Mouse (Mus musculus) 3134 (cell line): Measurements from ENCODE around the gene Abcb4.
"Not testable (repeated sequence)": the region's sequence is repeated elsewhere in the genome, so short reads cannot be mapped to it uniquely, and the experiment has no call there.

Experiments used
- DNase-seq: peaks from one replicate; pipeline ENCODE4 v3.0.0-alpha.2; 2011; ENCODE audit warnings: low spot score; ENCODE audit not compliant: insufficient read length; ENCODE audit errors: extremely low read depth

Gene Abcb4

DNA sequence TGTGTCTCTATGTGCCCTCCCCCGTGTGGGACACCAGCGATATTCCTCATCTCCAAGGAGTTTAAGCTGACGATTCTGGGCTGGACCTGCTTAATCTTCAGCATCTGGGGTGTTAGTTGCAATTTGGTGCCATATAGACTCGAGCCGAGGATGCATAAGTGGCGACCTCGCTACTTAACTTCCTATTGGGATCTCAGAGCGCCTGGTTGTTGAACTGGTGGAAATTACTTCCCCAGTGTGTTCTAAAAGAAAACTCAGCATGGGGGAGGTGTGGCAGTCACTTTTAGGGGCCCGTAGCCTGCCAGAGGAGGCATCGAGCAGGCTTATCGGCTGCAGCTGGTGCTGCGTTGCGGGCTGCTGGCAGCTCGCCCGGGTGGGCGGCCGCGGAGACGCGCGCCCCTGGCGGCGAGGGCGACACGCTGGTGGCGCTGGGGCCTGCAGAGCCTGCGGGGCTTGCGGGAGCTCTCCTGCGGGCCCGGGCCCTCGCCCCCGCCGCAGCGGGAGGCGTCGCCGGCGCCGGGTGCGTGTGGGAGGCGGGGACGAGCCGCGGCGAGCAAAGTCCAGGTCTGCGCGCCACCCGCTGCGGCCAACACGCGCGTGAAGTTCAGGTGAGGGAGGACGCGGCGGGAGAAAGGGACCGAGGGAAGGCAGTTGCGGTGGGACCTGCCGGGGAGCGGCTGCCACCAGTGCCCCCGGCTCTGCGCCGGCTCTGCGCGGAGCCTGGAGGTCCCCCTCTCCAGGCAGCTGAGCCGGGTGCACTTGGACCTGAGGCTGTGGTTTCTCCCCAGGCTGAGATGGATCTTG is at the start of gene Abcb4:
TSS of gene Abcb4 (plus strand) at position 418 of the 804 bp plus-strand sequence.
- no peak for DNase-seq

DNA sequence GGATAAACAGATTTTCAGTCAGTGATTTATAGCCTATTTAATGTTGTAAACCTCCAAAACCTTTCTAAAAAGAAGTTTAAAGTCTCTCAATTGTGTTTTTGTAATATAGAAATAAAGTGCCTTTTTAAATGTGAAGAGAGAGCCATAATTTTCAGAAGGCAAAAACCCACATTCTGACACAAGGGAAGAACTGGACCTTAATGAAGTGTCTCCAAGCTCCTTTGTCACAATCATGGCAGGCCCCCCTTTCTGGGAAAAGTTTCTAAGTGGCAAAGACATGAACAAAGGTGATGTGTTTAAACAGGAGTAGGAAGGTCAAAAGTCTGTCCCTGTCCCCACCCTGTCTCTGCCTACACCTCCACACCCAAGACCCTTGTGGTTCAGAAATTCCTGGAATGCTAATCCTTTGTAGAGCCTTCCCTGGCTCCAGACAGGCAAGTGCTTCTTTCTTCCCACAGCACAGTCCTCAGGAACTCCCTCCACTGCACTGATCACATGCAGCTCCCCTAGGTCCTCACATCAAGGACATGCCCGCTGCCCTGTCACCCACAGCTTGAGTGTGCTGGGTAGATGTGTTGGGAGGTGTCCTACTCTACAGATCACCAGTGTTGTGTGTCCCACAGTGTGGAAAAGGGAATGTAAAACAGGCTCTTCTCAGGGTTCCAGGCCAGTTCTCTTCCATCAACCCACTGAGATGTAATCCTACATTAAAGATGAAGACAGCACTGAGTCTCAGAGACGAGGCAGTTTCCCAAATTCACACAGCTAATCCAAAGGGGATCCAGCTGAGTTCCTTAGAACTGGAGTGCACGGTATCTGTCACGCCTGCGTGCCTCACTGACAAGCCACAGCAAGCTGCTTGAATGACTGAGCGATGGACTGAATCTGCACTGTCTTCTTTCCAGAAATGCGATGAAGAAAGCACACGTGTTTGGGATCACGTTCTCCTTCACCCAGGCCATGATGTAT is 44.6 kb upstream of the Abcb4 start:
- not testable (repeated sequence) for DNase-seq

DNA sequence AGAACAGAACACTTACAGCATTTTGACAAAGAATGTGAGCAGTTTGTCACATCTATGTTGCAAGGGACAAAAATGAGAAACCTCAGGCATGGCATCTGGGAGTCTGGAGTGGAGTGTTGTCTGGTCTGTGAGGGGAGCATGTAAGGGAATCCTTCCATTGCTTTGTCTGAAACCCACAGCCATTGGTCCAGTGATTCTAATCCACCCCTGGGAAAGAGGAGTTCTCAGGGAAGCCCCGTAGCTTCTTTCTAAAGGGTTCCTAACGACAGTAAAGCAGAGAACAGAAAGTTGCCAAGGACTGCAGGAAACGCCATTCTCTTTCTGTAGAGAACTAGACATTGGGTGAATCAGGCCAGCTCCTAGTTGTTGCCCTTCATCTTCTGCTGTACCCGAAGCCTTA is 42.7 kb upstream of the Abcb4 start:
- no peak for DNase-seq

DNA sequence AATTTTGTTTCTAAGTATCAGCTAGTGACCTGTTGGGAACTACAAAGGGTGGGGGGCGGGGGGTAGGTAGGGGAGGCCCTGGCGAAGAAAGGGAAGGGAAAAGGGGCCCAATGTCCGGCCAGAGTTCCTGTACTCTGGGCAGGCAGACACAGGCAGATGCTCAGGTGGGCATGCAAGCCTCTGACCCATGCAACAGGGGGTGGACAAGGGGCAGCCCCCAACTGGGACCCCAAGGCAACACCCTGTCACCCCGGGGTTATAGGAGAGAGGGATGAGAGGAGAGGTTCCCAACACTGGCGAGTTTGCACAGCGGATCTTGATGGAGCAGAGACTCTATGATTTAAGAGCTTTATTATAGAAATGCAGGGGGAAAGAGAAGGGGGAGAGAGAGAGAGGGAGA is 36.3 kb upstream of the Abcb4 start:
- DNase-seq, result no peak

DNA sequence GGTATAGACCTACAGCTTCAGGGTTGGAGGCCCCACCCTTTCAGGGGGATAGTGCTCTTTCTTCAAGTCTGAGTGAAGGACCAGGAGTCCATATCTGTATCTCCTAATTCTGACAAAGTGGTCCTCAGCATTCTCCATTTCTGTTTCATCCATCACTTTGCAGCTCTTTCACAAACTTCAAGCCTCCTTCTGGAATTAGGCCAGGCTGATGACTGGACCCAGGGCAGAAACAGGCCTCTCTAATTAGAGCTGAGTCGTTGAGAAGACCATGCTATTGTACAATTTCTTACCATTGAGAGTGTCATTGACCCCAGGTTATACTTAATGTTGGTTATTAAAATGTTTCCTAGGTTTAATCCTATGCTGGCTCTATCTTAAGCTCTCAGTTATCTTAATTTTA is 31.7 kb upstream of the Abcb4 start:
- DNase-seq, result no peak

DNA sequence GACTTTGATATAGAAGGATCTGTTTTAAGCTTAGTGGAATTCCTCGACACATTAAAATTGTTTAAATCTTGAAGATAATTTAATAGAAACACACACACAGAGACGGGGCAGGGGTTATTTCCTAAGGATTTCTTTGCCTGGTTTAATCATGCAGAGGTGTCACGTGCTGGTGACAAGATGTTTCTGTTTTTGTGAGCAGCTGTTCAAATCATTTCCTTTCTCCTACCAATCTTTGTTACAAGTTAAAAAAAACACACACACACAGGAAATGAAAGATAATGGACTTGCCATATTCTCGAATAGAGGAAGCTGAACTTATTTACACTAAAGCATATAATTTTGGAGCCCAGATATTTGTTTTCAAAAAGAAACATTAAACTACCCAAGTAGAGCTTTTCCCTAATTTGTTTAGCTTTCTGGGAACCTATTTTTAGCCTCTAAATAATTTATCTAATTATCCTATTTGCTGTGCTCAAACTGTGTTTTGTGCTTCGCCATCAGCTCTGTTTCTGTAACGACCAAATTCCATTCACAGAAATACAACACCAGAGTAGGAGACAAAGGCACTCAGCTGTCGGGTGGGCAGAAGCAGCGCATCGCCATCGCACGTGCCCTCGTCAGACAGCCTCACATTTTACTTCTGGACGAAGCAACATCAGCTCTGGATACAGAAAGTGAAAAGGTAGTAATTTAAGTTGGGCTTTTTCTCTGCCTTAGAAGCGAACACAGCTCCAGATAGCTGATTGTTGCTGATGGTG is 29.8 kb upstream of the Abcb4 start:
- no peak for DNase-seq

DNA sequence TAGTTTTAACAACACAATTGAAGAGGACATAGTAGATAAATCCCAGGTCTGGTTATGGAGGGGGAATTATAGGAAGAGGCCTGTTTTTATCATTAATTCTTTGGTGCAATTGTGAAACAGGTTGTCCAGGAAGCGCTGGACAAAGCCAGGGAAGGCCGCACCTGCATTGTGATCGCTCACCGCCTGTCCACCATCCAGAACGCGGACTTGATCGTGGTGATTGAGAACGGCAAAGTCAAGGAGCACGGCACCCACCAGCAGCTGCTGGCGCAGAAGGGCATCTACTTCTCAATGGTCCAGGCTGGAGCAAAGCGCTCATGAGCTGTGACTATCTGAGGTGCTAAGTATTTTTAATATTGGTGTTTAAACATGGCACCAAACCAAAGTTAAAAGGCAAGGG is 27.9 kb upstream of the Abcb4 start:
- DNase-seq, result not testable (repeated sequence)

DNA sequence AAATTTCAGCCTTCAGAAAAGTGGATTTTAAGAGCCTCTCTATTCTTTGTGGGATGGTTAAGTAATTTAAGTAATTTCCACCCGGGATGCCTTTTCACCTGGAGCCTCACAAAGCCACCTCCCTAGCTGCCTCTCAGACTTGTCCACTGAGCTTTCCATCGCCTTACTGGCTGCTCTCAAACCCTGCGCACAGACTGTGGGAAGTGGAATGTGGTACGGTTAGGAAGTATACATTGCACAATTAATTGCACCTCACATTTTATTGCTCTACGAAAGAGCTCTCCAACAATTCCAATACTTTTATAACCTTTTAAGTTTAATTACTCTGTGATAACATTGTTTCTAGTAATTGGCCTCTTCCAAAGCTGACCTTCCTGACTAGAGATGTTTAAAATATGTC is 27.2 kb upstream of the Abcb4 start:
- no peak for DNase-seq

DNA sequence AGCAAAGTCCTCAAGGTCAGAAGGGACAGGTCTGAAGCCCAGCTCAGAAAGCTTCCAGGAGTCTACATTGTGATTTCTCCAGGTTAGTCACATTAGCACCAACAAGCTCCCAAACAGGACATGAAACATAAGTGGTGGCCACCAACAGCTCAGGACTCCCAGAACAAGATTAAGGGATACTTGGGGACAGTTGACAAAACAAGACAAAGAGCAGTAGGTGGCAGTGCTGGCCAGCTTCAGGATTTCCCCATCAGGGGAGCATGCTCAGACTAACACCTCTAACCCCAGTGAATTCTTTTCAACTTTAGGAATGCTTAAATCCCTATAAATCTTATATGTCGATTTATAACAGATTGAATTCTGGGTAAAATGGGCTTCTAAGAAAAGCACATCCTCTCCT is 25.5 kb upstream of the Abcb4 start:
- no peak for DNase-seq

DNA sequence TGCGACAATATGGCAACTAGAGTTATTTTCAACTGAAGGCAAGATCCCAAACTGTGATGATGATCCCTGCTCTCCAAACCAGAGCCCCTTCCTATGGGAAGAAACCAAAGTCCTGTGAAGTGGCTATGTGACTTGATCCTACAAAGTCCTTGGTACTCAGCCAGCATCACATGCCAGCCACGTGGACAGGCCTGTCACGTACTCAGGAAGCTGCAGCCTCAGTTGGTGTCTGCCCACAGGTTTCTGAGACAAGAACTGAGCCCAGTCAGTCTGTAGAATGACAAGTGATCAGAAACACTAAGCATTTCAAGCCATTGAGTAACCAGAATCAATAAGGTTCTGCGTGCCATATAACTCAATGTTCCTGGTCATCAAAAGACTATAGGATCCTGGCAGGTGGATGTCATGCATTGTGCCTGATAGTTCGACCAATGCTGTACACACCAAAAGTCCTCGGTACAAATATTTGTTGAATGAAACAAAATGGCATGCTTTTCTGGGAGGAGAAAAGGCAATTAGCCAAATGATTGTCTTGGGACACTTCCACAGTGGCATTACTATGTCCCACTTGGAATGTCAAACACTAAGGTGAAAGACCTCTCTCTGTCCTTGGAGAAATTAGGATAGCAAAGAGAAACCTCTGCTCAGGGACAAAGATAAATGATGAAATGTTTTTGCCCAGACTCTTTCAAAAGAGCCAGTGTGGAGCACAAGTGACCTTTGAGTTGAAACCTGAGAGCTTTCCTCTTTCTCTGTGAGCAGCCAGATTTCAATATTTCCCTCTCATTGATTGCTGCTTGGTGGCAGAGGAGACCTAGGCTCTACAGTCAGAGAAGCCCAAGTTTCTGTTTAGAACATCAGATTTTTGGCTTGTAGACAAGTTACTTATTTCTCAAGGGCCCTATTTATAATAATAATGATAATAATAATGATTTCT is 20.3 kb upstream of the Abcb4 start:
- DNase-seq, result no peak

DNA sequence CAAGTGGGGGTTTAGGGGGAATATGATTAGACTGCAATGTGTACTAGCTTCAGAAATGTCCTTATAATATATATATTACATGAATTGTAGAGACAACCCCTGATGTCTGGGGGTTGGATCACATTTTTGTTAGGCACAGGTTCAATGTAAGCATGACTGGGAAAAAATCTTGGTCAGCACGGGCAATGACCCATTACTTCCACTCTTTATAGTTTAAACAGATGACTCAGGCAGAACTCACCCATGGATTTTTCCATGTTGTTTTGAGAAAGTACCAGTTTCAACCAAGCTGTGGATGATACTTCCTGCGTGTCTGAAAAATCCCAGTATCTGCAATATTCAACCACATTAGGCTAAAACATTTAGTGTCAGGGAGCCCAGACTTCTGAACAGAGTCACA is 16.4 kb upstream of the Abcb4 start:
- no peak for DNase-seq

DNA sequence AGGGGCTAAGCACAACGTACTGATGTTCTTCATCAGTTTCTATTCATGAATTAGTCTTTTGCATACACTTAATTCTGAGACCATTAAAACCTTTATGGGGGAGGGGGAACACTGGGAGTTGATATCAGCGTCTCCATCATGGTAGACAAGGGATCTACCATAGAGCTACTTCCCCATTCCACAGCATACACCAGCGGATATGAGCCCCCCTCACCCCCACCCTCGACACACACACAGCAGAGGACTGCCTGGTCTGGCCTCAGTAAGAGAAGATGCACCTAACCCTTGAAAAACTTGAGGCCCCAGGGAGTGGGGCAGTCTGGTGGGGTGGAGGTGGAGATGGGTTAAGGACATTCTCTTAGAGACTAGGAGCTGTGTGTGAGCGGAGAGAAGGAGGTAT is 15.7 kb upstream of the Abcb4 start:
- DNase-seq, result no peak

DNA sequence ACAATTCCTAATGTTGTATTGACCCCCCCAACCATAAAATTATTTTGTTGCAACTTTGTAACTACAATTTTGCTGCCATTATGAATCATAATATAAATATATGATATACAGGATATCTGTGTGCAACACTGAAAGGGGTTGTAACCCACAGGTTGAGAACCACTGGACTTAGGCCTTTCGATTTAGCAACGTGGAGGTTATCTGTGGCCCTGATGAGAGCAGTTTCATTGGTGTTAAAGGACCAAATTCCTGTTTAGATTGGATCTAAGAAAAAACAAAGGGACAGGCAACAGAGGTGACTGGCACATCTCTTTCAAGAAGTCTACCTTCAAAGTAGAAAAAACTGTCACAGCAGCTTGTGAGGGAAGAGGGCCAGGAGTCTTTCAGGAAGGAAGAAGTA is 7.7 kb upstream of the Abcb4 start:
- DNase-seq, result no peak

DNA sequence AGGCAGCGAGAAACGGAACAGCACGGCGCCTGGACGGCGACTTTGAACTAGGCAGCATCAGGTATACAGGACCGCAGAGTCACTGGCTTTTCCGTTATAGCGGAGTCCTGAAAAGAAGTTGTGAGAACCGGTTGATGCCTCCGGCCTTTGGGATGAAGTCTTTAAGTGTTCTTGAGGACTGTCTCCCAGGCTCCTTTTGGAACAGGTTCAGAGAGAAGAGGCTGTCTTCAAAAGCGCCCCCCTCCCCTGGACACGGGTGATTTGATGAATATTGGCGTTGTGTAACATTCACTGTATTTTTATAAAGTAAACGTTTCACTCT is 548 bp downstream of the Abcb4 start:
- no peak for DNase-seq

DNA sequence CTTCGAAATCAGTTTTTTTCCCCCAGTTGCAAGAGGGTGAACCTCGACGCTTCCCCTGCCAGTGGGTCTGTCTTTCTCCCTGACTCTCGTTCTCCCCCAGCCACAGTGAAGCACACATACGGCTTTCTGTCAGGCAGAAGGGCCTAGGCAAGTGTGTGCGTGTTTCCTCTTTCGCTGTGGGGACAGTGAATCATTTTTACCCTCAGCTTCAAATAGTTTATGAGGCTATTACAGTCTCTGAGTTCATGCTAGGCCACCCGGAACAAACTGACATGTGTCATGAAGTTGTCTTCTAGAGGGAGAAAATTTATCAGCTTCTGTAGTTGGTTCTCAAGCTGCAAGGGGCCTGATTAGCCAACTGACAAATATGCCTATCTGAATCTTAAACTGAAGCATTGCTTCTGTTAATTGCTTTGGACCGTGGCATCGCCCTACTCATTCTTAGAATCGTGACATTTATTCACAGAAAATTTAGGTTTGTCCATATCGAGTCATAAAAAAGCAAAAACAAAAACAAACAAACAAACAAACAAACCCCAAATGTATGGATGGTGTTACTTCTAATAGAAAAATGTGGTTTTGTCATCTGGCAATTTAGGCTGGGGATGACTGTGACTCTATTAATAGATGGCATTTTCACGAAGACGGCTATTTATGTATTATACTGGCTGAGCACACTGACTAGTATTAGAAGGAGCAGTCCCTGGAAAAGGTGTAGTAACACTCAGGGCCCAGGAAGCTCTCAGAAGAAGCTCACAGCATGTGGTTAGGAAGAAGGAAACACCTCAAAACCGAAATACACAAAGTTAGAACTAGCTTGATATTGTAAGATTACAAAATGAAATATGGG is 1.3 kb downstream of the Abcb4 start:
- no peak for DNase-seq

DNA sequence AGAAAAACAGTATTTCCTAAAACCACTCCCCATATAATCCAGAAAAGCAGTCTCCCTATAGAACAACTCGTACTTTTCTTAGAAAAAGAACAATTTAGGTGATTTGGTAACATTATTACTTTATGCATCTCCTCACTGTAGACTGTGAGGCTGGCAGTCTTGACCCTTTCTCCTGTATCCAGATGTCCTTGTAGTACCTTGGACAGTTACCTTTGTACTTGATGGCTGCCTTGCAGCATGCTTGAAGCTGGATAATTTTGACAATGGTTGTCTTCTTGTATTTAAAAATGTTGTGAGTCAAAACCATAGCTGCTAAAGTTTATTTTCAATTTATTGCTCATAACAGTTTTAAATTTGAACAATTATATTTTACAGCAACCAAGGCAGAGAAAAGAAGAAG is 2.7 kb downstream of the Abcb4 start:
- no peak for DNase-seq

DNA sequence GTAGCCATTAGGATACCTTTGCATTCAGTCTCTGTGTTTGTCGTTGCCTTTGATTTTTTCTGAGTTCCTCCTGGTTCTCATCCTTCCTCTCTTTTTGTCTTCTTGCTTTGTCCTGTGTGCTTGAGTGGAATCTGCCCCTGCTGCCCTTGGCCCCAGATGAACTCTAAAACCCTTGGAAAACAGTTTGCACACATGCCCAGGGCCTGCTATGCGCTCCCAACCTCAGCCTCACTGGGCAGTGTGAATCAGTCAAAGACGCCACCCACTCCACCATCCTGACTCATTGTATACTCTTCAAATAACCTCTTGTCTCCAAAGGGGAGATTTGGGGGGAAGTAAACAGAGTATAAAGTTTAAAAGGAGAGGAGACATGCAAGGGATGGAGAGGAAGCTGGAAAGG is 4.7 kb downstream of the Abcb4 start:
- DNase-seq, result no peak

DNA sequence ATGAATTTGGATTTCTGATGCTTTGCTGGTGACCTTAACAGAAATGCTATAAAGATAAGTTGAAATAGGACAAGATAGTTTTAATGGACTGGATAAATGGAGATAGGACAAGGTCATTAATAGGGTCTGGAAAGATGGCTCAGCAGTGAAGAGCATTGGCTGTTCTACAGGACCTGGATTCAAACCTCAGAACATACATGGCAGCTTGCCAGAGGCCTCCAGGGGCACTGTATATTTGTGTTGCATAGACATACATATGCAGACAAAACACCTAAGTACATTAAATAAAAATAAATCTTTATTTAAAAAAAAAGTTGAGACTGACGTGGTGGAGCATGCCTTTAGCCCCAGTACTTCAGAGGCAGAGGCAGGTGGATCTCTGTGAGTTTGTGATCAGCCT is 7.5 kb downstream of the Abcb4 start:
- no peak for DNase-seq

DNA sequence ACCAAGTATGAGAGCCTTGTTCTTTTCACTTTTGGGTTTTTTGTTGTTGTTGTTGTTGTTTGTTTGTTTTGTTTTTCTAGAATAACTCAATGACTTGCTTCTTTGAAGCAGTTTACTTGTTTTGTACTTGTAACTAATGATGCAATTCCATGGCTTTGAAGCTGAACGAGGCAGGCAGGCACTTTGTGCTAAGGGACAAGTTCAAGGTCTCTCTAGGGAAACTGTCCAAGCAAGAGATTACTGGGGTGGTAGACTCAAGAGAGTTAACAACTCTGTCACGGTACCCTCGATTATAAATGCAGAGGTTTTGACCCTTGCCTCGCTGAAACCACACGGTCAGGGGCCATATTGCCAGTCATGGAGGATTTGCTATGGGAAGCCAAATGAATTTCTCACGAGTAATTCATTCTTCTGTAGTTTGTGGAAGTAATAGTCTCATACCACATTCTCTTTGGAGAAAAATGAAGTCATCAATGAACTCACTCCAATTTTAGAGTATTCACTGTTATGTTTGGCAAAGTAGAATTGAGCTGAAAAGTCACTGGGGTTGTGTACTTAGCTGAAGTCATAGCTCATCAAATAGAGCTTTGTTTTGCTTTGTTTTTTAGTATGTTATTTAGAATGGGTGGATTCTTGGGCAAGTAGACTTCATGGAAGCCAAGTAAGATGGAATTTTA is 8.8 kb downstream of the Abcb4 start:
- no peak for DNase-seq
